Mouse (Mus musculus): ENCODE measurements around the gene Gpc2. TPM values are rescaled to one million over a fixed set of nuclear protein-coding genes. Genes with fewer than 3 reads are reported as not detected.
A peak's percentile ranks its signal among the peaks of the same experiment; 100 is the strongest.

Gene Gpc2
- polyA plus RNA-seq (2012; rRNA removed), result 1.7 and 2.5 TPM in 2 replicates
- polyA plus RNA-seq (2014; fragmentation: Nextera tagmentation; extraction: Ambion mirVana), result not detected in 2 replicates

DNA sequence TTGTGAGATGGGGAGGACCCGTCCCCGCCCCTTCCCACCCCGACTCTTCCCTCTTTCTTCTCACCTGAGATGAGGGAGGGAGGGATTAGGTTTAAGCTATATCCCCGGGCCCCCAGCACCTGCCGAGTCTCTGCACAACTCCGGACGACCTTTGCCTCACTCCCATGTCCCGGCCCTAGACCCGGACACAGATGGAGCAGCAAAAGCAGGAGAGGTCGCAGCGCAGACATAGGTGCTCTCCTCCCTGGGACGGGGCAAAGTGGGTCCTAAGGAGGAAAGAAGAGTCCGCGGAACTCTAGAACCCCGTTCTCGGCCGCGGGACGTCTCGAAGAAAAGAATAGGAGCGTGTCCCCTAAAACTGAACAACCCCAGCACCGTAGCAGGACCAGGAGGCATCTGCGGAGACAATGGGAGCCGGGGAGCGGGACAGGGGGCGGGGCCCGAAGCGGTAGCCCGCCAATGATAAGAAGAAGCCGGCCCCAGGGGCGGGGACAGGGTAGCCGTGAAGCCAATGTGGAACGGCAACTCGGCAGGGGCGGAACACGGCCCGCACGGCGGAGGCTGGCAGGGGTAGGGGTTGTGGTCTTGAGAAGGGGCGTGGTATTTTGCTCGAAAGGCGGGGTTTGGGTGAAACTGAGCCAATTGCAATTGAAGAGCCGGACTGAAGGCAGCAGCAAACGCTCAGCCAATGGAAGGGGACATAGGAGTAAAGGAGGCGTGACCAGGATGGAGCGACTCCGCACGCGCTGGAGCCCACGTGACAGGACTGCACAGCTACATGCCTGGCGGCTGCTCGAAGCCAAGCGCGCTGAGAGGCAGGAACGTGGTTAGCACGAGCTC, at the start of gene Gpc2, which contains the start of the genes Gm43720 and Stag3:
Gene Gpc2, minus strand, starts transcription at position 421 of the 840 bp plus-strand sequence.
Gene Gm43720, minus strand, starts transcription at position 374 of the 840 bp plus-strand sequence.
Gene Stag3, plus strand, starts transcription at position 656 of the 840 bp plus-strand sequence.
- WGBS (ENCODE audit: insufficient replicate concordance), result 1% methylated on average over 56 of the region's 56 CpGs
- Histone ChIP-seq H3K9ac (replicated peaks) (peak within 1 kb of the TSS; percentile 20; the same call in 1 of the 2 replicates), H3K27me3 (ENCODE audit: control insufficient read depth, insufficient read depth, low read length) (no peaks in the 10 kb centered on the region), H3K9me3 (ENCODE audit: control insufficient read depth, low read length) (no peaks in the 10 kb centered on the region), H3K4me2 (ENCODE audit: low read depth) (peak within 1 kb of the TSS; percentile 80), H3K36me3 (replicated peaks; ENCODE audit: control insufficient read depth, insufficient read depth, low read depth) (no peaks in the 10 kb centered on the region), H3K27ac (no peak within 1 kb of the TSS), H3K4me3 (ENCODE audit: insufficient read depth in 1 of 2, low read depth in 2 of 2, low read length in 2 of 2) (peak within 1 kb of the TSS; percentile 46 to 47; a peak in 3 of 4 replicates), H3K4me1 (replicated peaks; ENCODE audit: control insufficient read depth in 2 of 2, insufficient read depth in 2 of 2, low read length in 1 of 2) (peaks cover 0 to 5% of the 10 kb centered on the region in 2 experiments; a peak in 3 of 4 replicates)
- DNase-seq (ENCODE audit: low read depth in 3 of 3, low spot score in 3 of 3), result peak; percentile 85 to 88 (median 87)
- TF ChIP-seq EP300 (IDR thresholded peaks at IDR 0.05; ENCODE audit: low read depth) (peak; percentile 50; the same call in 1 of the 2 replicates), CTCF (IDR thresholded peaks at IDR 0.05; ENCODE audit: low read depth) (no peak)
- peak; percentile 98 for ATAC-seq (ENCODE audit: insufficient read depth)

DNA sequence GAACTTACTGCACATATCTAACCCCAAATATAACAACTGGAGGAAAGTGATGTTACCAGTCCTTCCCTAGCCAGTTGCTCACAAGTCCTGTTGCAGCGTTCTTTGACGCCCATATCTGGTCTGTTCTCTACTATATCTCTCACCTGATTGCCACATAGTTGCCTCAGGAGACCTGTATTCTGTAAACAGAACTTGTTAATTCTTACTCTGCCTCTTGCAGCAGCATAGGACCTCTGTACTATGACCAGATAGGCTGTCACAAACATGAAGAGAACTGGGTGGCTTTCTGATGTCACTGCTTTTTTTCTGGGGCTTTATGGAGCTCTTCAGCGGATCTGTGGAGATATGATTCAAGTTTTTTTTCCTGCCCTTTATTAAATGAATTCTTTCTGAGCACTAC, 33.0 kb upstream of the Gpc2 start:
- DNase-seq (ENCODE audit: low read depth in 3 of 3, low spot score in 3 of 3) (no peak), ATAC-seq (ENCODE audit: insufficient read depth) (no peak)
- H3K27ac ChIP-seq, result no peak overlapping the region
- H3K4me3 ChIP-seq (ENCODE audit: insufficient read depth in 1 of 2, low read depth in 2 of 2, low read length in 2 of 2), result no peak overlapping the region
- no peaks in the 10 kb centered on the region for H3K36me3 ChIP-seq (replicated peaks; ENCODE audit: control insufficient read depth, insufficient read depth, low read depth)
- no peak overlapping the region for H3K4me2 ChIP-seq (ENCODE audit: low read depth)
- no peaks in the 10 kb centered on the region for H3K9me3 ChIP-seq (ENCODE audit: control insufficient read depth, low read length)
- WGBS (ENCODE audit: insufficient replicate concordance), result 58% methylated on average over 3 of the region's 3 CpGs
- no peaks in the 10 kb centered on the region for H3K27me3 ChIP-seq (ENCODE audit: control insufficient read depth, insufficient read depth, low read length)
- TF ChIP-seq CTCF (IDR thresholded peaks at IDR 0.05; ENCODE audit: low read depth) (no peak), EP300 (IDR thresholded peaks at IDR 0.05; ENCODE audit: low read depth) (no peak)
- H3K4me1 ChIP-seq (replicated peaks; ENCODE audit: control insufficient read depth in 2 of 2, insufficient read depth in 2 of 2, low read length in 1 of 2), result no peaks in the 10 kb centered on the region
- no peak overlapping the region for H3K9ac ChIP-seq (replicated peaks)

DNA sequence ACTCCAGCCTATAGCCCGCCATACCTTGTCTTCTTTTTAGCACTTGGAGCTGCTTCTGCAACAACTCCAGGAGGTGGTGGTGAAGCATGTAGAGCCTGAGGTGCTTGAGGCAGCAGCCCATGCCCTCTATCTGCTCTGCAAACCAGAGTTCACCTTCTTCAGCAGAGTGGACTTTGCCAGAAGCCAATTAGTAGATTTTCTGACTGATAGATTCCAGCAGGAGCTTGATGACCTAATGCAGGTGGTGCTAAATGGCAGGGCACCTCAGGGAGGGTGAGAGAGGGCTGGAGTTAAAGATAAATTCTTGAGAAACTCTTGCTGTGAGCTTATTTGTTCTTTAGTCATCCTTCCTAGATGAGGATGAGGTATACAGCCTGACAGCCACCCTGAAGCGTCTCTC, 19.8 kb upstream of the Gpc2 start:
- H3K9ac ChIP-seq (replicated peaks), result no peak overlapping the region
- H3K36me3 ChIP-seq (replicated peaks; ENCODE audit: control insufficient read depth, insufficient read depth, low read depth), result no peaks in the 10 kb centered on the region
- ATAC-seq (ENCODE audit: insufficient read depth) (no peak), DNase-seq (ENCODE audit: low read depth in 3 of 3, low spot score in 3 of 3) (no peak)
- no peaks in the 10 kb centered on the region for H3K27me3 ChIP-seq (ENCODE audit: control insufficient read depth, insufficient read depth, low read length)
- H3K4me3 ChIP-seq (ENCODE audit: insufficient read depth in 1 of 2, low read depth in 2 of 2, low read length in 2 of 2), result no peak overlapping the region
- no peak overlapping the region for H3K4me2 ChIP-seq (ENCODE audit: low read depth)
- WGBS (ENCODE audit: insufficient replicate concordance), result 65% methylated on average over 2 of the region's 2 CpGs
- H3K4me1 ChIP-seq (replicated peaks; ENCODE audit: control insufficient read depth in 2 of 2, insufficient read depth in 2 of 2, low read length in 1 of 2), result no peaks in the 10 kb centered on the region; a peak in 1 of 4 replicates
- no peaks in the 10 kb centered on the region for H3K9me3 ChIP-seq (ENCODE audit: control insufficient read depth, low read length)
- TF ChIP-seq EP300 (IDR thresholded peaks at IDR 0.05; ENCODE audit: low read depth), result no peak
- no peak for TF ChIP-seq CTCF (IDR thresholded peaks at IDR 0.05; ENCODE audit: low read depth)
- H3K27ac ChIP-seq, result no peak overlapping the region

DNA sequence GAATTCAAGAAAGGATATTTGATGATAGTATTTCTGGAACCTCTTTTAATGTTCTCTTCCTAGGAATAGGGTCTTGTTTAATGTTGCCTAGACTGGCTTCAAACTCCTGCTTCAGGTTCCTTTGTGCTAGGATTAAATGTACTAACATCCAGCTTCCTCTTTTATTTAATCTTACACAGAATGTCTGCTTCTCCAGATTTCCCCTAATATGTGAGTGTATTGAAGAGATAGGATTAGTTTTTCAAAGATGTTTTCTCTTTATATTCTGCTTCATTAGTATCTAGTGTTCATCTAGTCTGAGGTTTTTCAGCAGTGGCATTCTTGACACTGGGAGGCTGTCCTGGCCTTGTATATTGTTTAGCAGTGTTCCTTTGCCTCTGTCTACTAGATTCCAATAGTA, 14.4 kb upstream of the Gpc2 start:
- Histone ChIP-seq H3K4me1 (replicated peaks; ENCODE audit: control insufficient read depth in 2 of 2, insufficient read depth in 2 of 2, low read length in 1 of 2) (no peaks in the 10 kb centered on the region; a peak in 1 of 4 replicates), H3K9me3 (ENCODE audit: control insufficient read depth, low read length) (no peaks in the 10 kb centered on the region), H3K9ac (replicated peaks) (no peak overlapping the region), H3K4me3 (ENCODE audit: insufficient read depth in 1 of 2, low read depth in 2 of 2, low read length in 2 of 2) (no peak overlapping the region), H3K4me2 (ENCODE audit: low read depth) (no peak overlapping the region), H3K27me3 (ENCODE audit: control insufficient read depth, insufficient read depth, low read length) (no peaks in the 10 kb centered on the region), H3K36me3 (replicated peaks; ENCODE audit: control insufficient read depth, insufficient read depth, low read depth) (no peaks in the 10 kb centered on the region), H3K27ac (no peak overlapping the region)
- TF ChIP-seq EP300 (IDR thresholded peaks at IDR 0.05; ENCODE audit: low read depth), result no peak
- ATAC-seq (ENCODE audit: insufficient read depth) (no peak), DNase-seq (ENCODE audit: low read depth in 3 of 3, low spot score in 3 of 3) (no peak)

DNA sequence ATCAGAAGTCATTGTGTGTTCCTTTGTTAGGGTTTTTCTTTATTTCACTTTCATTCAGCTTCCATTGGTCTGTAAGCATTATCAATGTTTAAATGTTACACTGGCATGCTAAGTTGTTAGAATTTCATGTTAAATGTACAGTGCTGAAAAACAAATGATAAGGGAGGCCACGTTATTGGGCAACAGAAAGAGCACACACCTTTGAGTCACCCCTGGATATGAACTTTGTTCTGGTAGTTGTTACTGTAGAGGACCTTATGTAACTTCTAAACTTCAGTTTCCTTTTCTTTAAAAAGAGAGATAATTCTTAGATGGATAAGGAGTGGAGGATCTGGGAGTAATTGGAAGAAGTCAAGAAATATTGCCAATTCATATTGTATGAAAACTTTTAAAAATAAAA, 11.8 kb upstream of the Gpc2 start:
- Histone ChIP-seq H3K4me2 (ENCODE audit: low read depth) (no peak overlapping the region), H3K4me3 (ENCODE audit: insufficient read depth in 1 of 2, low read depth in 2 of 2, low read length in 2 of 2) (no peak overlapping the region), H3K9me3 (ENCODE audit: control insufficient read depth, low read length) (no peaks in the 10 kb centered on the region), H3K9ac (replicated peaks) (no peak overlapping the region), H3K36me3 (replicated peaks; ENCODE audit: control insufficient read depth, insufficient read depth, low read depth) (no peaks in the 10 kb centered on the region), H3K27ac (no peak overlapping the region), H3K27me3 (ENCODE audit: control insufficient read depth, insufficient read depth, low read length) (no peaks in the 10 kb centered on the region), H3K4me1 (replicated peaks; ENCODE audit: control insufficient read depth in 2 of 2, insufficient read depth in 2 of 2, low read length in 1 of 2) (no peaks in the 10 kb centered on the region; a peak in 1 of 4 replicates)
- WGBS (ENCODE audit: insufficient replicate concordance), result 35% methylated on average over 1 of the region's 1 CpGs
- TF ChIP-seq EP300 (IDR thresholded peaks at IDR 0.05; ENCODE audit: low read depth) (no peak), CTCF (IDR thresholded peaks at IDR 0.05; ENCODE audit: low read depth) (no peak)
- ATAC-seq (ENCODE audit: insufficient read depth) (no peak), DNase-seq (ENCODE audit: low read depth in 3 of 3, low spot score in 3 of 3) (no peak)

All from liver, embryonic 14.5 days (tissue).